Mouse (Mus musculus) megakaryocyte, embryonic 14.5 days (primary cell): Measurements from ENCODE around the gene Sema5b. TPM values are rescaled to one million over a fixed set of nuclear protein-coding genes. Genes with fewer than 3 reads are reported as not detected.

Source experiments
- H3K27me3 ChIP-seq: replicated peaks from 2 replicates; pipeline ENCODE3; 2012; ENCODE audit warnings: inconsistent platforms
- H3K36me3 ChIP-seq: replicated peaks from 2 replicates; pipeline ENCODE3; 2012; ENCODE audit warnings: low read length, inconsistent platforms, mixed read lengths
- H3K4me1 ChIP-seq: 2 replicates; pipeline ENCODE4 v1.6.1; 2012; ENCODE audit warnings: inconsistent platforms
- H3K4me3 ChIP-seq: replicated peaks from 2 replicates; pipeline ENCODE3; 2012; ENCODE audit warnings: moderate library complexity, mild to moderate bottlenecking, inconsistent platforms
- H3K9me3 ChIP-seq: 2 replicates; pipeline ENCODE4 v1.6.1; 2012; ENCODE audit warnings: inconsistent platforms
- FLI1 ChIP-seq: IDR thresholded peaks from 2 replicates; pipeline ENCODE4 v1.6.1; 2012; ENCODE audit warnings: low read length, inconsistent platforms, mixed read lengths
- GATA1 ChIP-seq: IDR thresholded peaks from 3 replicates; pipeline ENCODE4 v1.6.1; 2012; ENCODE audit warnings: mixed read lengths, low read length, inconsistent platforms, borderline replicate concordance
- polyA plus RNA-seq: library from polyadenylated mRNA; stranded (reverse); fragments of >175 nt; gene quantifications from 2 replicates; pipeline ENCODE4 v1.2.3, GENCODE M21; 2012; ENCODE audit warnings: low replicate concordance; ENCODE audit not compliant: insufficient read depth

Sema5b gene
- polyA plus RNA-seq, 1 experiment: not detected

GRCm38 (mm10) chr16:35569758-35570157 lies 28.8 kb downstream of the Sema5b start:
- TF ChIP-seq GATA1 (no peak), FLI1 (no peak)
- no peaks in the 10 kb centered on the region for H3K4me1 ChIP-seq
- no peaks in the 10 kb centered on the region for H3K9me3 ChIP-seq
- no peak overlapping the region for H3K4me3 ChIP-seq
- H3K36me3 ChIP-seq: no peaks in the 10 kb centered on the region
- peaks cover 28% of the 10 kb centered on the region for H3K27me3 ChIP-seq

GRCm38 (mm10) chr16:35570627-35571026 lies 29.7 kb downstream of the Sema5b start:
- Histone ChIP-seq H3K9me3 (no peaks in the 10 kb centered on the region), H3K4me1 (no peaks in the 10 kb centered on the region), H3K36me3 (no peaks in the 10 kb centered on the region), H3K27me3 (peaks cover 28% of the 10 kb centered on the region), H3K4me3 (no peak overlapping the region)
- TF ChIP-seq GATA1: no peak
- no peak for TF ChIP-seq FLI1

GRCm38 (mm10) chr16:35573586-35573985 lies 32.6 kb downstream of the Sema5b start:
- TF ChIP-seq FLI1 (no peak), GATA1 (no peak)
- no peak overlapping the region for H3K4me3 ChIP-seq
- no peaks in the 10 kb centered on the region for H3K9me3 ChIP-seq
- peaks cover 26% of the 10 kb centered on the region for H3K27me3 ChIP-seq
- no peaks in the 10 kb centered on the region for H3K4me1 ChIP-seq
- no peaks in the 10 kb centered on the region for H3K36me3 ChIP-seq

DNA sequence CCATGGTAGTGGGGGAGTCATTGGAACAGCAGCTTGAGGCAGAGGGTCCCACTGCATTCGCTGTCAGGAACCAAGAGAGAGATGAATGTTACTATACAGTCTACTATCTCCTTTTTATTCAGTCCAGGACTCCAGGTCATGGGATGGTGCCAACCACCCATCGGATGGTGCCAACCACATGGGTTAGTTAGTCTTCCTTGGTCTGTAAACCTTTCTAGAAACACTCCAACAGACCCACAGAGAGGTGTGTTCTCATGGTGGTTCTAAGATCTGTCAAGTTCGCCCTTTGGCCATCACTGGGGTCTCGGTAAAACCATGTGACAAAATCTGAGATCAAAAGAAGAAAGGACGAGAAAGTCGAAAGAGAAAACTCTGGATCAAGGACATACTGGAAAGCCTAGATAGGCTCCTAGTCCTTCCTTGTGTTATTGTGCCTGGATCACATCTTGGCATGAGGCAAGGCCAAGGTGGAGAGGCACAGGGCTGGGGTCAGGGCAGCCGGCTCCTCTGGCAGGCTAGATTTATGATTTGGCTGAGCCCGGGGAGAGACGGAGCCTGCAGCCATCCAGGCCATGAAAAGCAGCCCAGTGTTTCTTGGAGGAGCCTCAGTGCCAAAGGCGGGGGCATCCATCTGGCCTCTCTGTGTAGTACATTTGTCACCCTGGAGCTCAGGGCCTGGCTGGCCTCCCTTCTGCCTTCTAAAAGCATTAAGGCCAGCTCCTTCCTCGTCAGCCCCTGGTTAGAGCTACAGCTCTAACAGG lies 36.4 kb downstream of the Sema5b start:
- H3K4me3 ChIP-seq: no peak overlapping the region
- H3K36me3 ChIP-seq: no peaks in the 10 kb centered on the region
- H3K4me1 ChIP-seq: no peaks in the 10 kb centered on the region
- TF ChIP-seq GATA1: no peak
- no peak for TF ChIP-seq FLI1
- H3K27me3 ChIP-seq: peaks cover 25% of the 10 kb centered on the region
- H3K9me3 ChIP-seq: peaks cover 3% of the 10 kb centered on the region; the same call in 1 of the 2 replicates

GRCm38 (mm10) chr16:35581299-35581698 lies 40.4 kb downstream of the Sema5b start:
- peaks cover 3% of the 10 kb centered on the region; the same call in 1 of the 2 replicates for H3K9me3 ChIP-seq
- peaks cover 39% of the 10 kb centered on the region for H3K27me3 ChIP-seq
- TF ChIP-seq FLI1: no peak
- TF ChIP-seq GATA1: no peak
- no peaks in the 10 kb centered on the region for H3K36me3 ChIP-seq
- H3K4me3 ChIP-seq: no peak overlapping the region
- H3K4me1 ChIP-seq: no peaks in the 10 kb centered on the region

DNA sequence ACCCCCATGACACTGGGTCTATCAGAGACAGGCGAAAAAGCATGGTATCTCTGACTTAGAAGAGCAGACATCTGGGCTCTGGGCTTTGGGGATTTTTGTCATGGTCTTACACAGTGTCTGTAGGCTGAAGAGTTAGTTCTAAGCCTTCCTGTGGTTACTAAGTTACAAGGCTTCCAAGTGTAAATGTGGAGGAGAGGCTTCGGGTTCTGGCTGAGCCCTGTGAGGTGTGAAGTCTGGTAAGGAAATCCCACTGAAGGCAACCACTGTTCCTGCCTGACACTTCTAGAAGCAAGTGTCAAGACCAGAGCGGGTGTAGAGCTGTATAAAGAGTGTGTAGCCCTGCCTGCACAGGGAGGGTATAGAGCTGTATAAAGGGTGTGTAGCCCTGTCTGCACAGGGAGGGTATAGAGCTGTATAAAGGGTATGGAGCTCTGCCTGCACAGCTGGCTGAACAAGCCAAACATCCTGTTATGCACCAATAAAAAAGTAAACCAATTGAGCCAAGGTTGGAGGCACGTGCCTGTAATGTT lies 42.7 kb downstream of the Sema5b start:
- peaks cover 52% of the 10 kb centered on the region for H3K27me3 ChIP-seq
- H3K9me3 ChIP-seq: peaks cover 3% of the 10 kb centered on the region; the same call in 1 of the 2 replicates
- no peak overlapping the region for H3K4me3 ChIP-seq
- no peaks in the 10 kb centered on the region for H3K36me3 ChIP-seq
- no peak for TF ChIP-seq FLI1
- no peak for TF ChIP-seq GATA1
- no peaks in the 10 kb centered on the region for H3K4me1 ChIP-seq

DNA sequence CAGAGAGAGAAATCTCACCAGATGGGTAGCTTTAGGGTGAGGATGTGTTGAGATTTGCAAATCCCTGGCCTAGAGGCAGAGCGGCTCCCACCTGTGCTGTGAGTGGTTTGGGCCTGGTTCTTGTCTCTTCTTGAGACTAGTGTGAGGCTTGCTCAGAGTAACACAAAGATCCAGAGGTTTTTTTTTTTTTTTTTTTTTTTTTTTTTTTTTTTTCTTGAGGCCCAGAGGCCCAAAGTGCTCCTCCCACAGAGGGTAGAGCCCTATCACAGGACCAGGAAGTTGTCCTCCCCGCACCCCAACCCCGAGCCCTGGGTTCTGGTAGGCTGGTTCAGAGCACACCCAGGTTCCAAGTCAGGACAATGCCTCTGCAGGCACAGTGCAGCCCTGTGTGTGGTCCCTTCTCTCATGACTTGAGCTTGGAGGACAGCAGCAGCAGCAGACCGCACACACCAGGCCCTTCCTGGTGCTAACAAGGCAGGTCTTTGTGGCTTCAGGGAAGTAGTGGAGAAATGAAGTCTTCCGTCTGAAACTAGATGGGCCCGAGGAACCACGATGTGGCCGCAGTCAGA lies 44.3 kb downstream of the Sema5b start:
- Histone ChIP-seq H3K4me1 (no peaks in the 10 kb centered on the region), H3K36me3 (no peaks in the 10 kb centered on the region), H3K4me3 (no peak overlapping the region), H3K27me3 (peaks cover 57% of the 10 kb centered on the region), H3K9me3 (no peaks in the 10 kb centered on the region)
- no peak for TF ChIP-seq GATA1
- TF ChIP-seq FLI1: no peak

- Histone ChIP-seq H3K9me3 (no peaks in the 10 kb centered on the region), H3K4me3 (no peak overlapping the region), H3K4me1 (no peaks in the 10 kb centered on the region), H3K27me3 (peaks cover 61% of the 10 kb centered on the region), H3K36me3 (no peaks in the 10 kb centered on the region)
- TF ChIP-seq GATA1 (no peak), FLI1 (no peak)
Observed at GRCm38 (mm10) chr16:35587046-35587779, 46.3 kb downstream of the Sema5b start.

DNA sequence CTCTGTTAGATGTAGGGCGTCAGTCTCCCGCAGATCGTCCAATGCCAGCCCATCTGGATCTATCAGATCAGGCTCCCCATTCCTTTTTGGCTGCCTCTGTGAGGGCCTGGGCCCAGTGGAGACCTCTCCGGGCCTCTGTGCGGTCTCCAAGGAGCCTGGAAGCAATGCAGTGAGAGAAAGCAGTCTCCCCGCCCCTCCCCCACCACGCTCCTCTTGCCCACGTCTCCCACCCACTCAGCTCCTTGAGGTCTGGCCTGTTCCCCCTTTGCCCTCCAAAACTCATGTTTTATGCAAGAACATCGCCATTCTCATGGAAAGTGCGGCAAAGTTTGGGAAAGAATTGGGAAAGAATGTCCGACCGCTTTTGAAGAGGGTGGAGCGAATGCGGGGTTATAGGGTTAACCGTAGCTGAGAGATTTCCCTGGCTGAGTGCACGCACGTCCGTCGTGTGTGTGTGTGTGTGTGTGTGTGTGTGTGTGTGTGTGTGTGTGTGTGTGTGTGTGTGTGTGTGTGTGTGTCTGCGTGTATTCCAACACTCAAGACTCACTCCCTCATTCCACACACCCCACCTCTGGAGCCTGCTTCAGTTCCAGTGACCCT lies 47.0 kb downstream of the Sema5b start:
- no peaks in the 10 kb centered on the region for H3K4me1 ChIP-seq
- TF ChIP-seq GATA1 (no peak), FLI1 (no peak)
- H3K9me3 ChIP-seq: peaks cover 4% of the 10 kb centered on the region; the same call in 1 of the 2 replicates
- peaks cover 67% of the 10 kb centered on the region for H3K27me3 ChIP-seq
- no peak overlapping the region for H3K4me3 ChIP-seq
- H3K36me3 ChIP-seq: no peaks in the 10 kb centered on the region

- Histone ChIP-seq H3K4me3 (no peak overlapping the region), H3K27me3 (peaks cover 65% of the 10 kb centered on the region), H3K9me3 (peaks cover 10% of the 10 kb centered on the region), H3K36me3 (no peaks in the 10 kb centered on the region), H3K4me1 (no peaks in the 10 kb centered on the region)
- TF ChIP-seq GATA1: no peak
- no peak for TF ChIP-seq FLI1
Observed at GRCm38 (mm10) chr16:35588731-35589151, 47.8 kb downstream of the Sema5b start.
